Mouse (Mus musculus): Measurements from ENCODE around the gene Mbd3l2. TPM values are rescaled to one million over a fixed set of nuclear protein-coding genes. Genes with fewer than 3 reads are reported as not detected.

Gene Mbd3l2
- total and polyA plus RNA-seq, 3 experiments = not detected

DNA sequence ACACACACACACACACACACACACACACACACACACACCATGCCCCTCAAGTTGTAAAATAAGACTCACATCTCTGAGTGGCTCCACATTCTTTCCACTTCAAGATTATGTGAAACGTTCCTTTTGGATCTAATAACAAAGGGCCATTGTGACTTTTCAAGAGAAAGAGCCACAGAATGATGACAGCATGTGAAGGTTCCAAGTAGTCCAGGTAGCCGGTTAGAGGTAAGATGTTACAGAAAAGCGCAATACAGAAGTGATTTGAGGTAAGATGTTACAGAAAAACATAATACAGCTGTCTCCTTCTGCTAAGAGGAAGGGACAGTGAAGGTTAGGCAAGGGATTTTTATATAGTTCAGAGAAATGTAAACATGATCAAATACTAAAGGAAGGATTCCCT is 47.7 kb downstream of the Mbd3l2 start, which contains the start of the genes Zfp558 and Mbd3l1:
TSS of gene Zfp558 (minus strand) at position 101 of the 400 bp plus-strand sequence.
TSS of gene Mbd3l1 (plus strand) at position 192 of the 400 bp plus-strand sequence.
- dilution Hi-C loops (cut with MboI; ENCODE audit: extremely low pct_ligation_motif_present, extremely low pct_unique_long_range_greater_than_20kb, low sequenced_read_pairs) = no loop called here
- no peaks in the 10 kb centered on the region for H3K36me3 ChIP-seq (replicated peaks in 1 of 2; ENCODE audit: control insufficient read depth in 1 of 2, insufficient read depth in 1 of 2, low read length in 1 of 2)
- TF ChIP-seq ETS1 (conservative IDR thresholded peaks at IDR 0.05; ENCODE audit: low read depth, low read length) = no peak
- TF ChIP-seq MYC (IDR thresholded peaks at IDR 0.05; ENCODE audit: low read depth, low read length) = no peak
- no peak for TF ChIP-seq JUN (IDR thresholded peaks at IDR 0.05; ENCODE audit: insufficient read depth, low read depth, low read length)

More for the DNA sequence above, 47.7 kb downstream of the Mbd3l2 start, which contains the start of the genes Zfp558 and Mbd3l1:
- H3K27ac ChIP-seq (ENCODE audit: insufficient read depth, low read depth) = no peak within 1 kb of the TSS
- no peaks in the 10 kb centered on the region for H3K9me3 ChIP-seq (replicated peaks; ENCODE audit: low read length)
- H3K4me2 ChIP-seq (ENCODE audit: insufficient read depth, low read depth, poor library complexity, severe bottlenecking) = no peak within 1 kb of the TSS
- no peaks in the 10 kb centered on the region for H3K79me2 ChIP-seq (replicated peaks; ENCODE audit: control insufficient read depth, extremely low read depth, insufficient read depth, poor library complexity, severe bottlenecking)
- H3K4me3 ChIP-seq (replicated peaks in 1 of 3; ENCODE audit: low read depth in 2 of 3, low read length in 2 of 3, poor library complexity in 1 of 3) = no peak within 1 kb of the TSS
- no peaks in the 10 kb centered on the region for H3K27me3 ChIP-seq (replicated peaks)
- no peaks in the 10 kb centered on the region for H3K4me1 ChIP-seq (ENCODE audit: control insufficient read depth in 1 of 2, insufficient read depth in 2 of 2)
- no peak for DNase-seq (ENCODE audit: extremely low read depth)
- H3K9ac ChIP-seq (ENCODE audit: insufficient read depth, low read depth) = no peak within 1 kb of the TSS
- in situ Hi-C loops (cut with MboI; ENCODE audit: low pct_ligation_motif_present, low pct_unique_long_range_greater_than_20kb, low sequenced_read_pairs) = no loop called here

Other genes starting within 250 kb of the Mbd3l2 start
- 95.1 and 129 TPM in 2 replicates for gene Chordc1, start 138.5 kb upstream of the Mbd3l2 start, total RNA-seq (2012; rRNA removed)
- gene Chordc1, start 138.5 kb upstream of the Mbd3l2 start, total RNA-seq (2014; rRNA removed) = 59.3 and 85.6 TPM in 2 replicates
- gene Chordc1, start 138.5 kb upstream of the Mbd3l2 start, polyA plus RNA-seq (2012; ENCODE audit: insufficient read length, low read depth) = 124 and 160 TPM in 2 replicates
- gene Naalad2, start 27.7 kb upstream of the Mbd3l2 start, total RNA-seq (2012; rRNA removed) = 0.13 and 0.38 TPM in 2 replicates
- 2.0 and 2.2 TPM in 2 replicates for gene Naalad2, start 27.7 kb upstream of the Mbd3l2 start, total RNA-seq (2014; rRNA removed)
- 2.4 and 2.5 TPM in 2 replicates for gene Naalad2, start 27.7 kb upstream of the Mbd3l2 start, polyA plus RNA-seq (2012; ENCODE audit: insufficient read length, low read depth)
- gene Ubtfl1, start 26.2 kb upstream of the Mbd3l2 start, total RNA-seq (2012; rRNA removed) = not detected in 2 replicates
- not detected in 2 replicates for gene Ubtfl1, start 26.2 kb upstream of the Mbd3l2 start, total RNA-seq (2014; rRNA removed)
- 0.16 and 0.21 TPM in 2 replicates for gene Ubtfl1, start 26.2 kb upstream of the Mbd3l2 start, polyA plus RNA-seq (2012; ENCODE audit: insufficient read length, low read depth)
- gene Zfp558, start 47.6 kb downstream of the Mbd3l2 start, total RNA-seq (2012; rRNA removed) = not detected in 2 replicates
- not detected in 2 replicates for gene Zfp558, start 47.6 kb downstream of the Mbd3l2 start, total RNA-seq (2014; rRNA removed)
- gene Zfp558, start 47.6 kb downstream of the Mbd3l2 start, polyA plus RNA-seq (2012; ENCODE audit: insufficient read length, low read depth) = not detected in 2 replicates
- not detected in 2 replicates for gene Mbd3l1, start 47.7 kb downstream of the Mbd3l2 start, total RNA-seq (2012; rRNA removed)
- gene Mbd3l1, start 47.7 kb downstream of the Mbd3l2 start, total RNA-seq (2014; rRNA removed) = not detected in 2 replicates
- not detected in 2 replicates for gene Mbd3l1, start 47.7 kb downstream of the Mbd3l2 start, polyA plus RNA-seq (2012; ENCODE audit: insufficient read length, low read depth)
- gene Muc16, start 243.9 kb downstream of the Mbd3l2 start, total RNA-seq (2012; rRNA removed) = not detected in 2 replicates
- gene Muc16, start 243.9 kb downstream of the Mbd3l2 start, total RNA-seq (2014; rRNA removed) = not detected in 2 replicates
- gene Muc16, start 243.9 kb downstream of the Mbd3l2 start, polyA plus RNA-seq (2012; ENCODE audit: insufficient read length, low read depth) = not detected in 2 replicates

Data from CH12.LX (cell line).